Mouse (Mus musculus) heart, postnatal 4 days (tissue): ENCODE measurements at regions not wholly inside any gene's neighbourhood (a gene's known extent, or its start where the extent isn't known, plus 50 kb on each side); places are given as distances from the start of the nearest gene placed in this dataset.

Source experiments
- DNase-seq: peaks from one replicate; pipeline ENCODE4 v3.0.0; 2021

- DNase-seq, result no peak
These were observed 640.3 kb upstream of the Vstm2b start for GRCm38 (mm10) chr7:40257733-40258376.

- DNase-seq, result peak; percentile 86
These were observed 639.8 kb upstream of the Vstm2b start for GRCm38 (mm10) chr7:40258377-40258739.

- DNase-seq, result peak; percentile 74
These were observed 624.6 kb upstream of the Vstm2b start for GRCm38 (mm10) chr7:40273459-40274072.

- no peak for DNase-seq
These were observed 623.0 kb upstream of the Vstm2b start for GRCm38 (mm10) chr7:40275078-40275477.

- DNase-seq, result no peak
These were observed 622.5 kb upstream of the Vstm2b start for GRCm38 (mm10) chr7:40275658-40276057.

GRCm38 (mm10) chr7:40276116-40276515, 622.0 kb upstream of the Vstm2b start:
- no peak for DNase-seq

GRCm38 (mm10) chr7:40290166-40290565, 608.0 kb upstream of the Vstm2b start:
- no peak for DNase-seq

- peak; percentile 15 for DNase-seq
These were observed 587.6 kb upstream of the Vstm2b start for GRCm38 (mm10) chr7:40310558-40310957.

GRCm38 (mm10) chr7:40321171-40321570, 577.0 kb upstream of the Vstm2b start:
- no peak for DNase-seq

- DNase-seq, result peak; percentile 10
These were observed 572.9 kb upstream of the Vstm2b start for GRCm38 (mm10) chr7:40325188-40325705.

- DNase-seq, result peak; percentile 16
These were observed 565.7 kb upstream of the Vstm2b start for GRCm38 (mm10) chr7:40332455-40332854.

- DNase-seq, result no peak
These were observed 545.8 kb upstream of the Vstm2b start for GRCm38 (mm10) chr7:40352306-40352705.

- no peak for DNase-seq
These were observed 535.4 kb upstream of the Vstm2b start for GRCm38 (mm10) chr7:40362719-40363118.

GRCm38 (mm10) chr7:40372713-40373112, 525.4 kb upstream of the Vstm2b start:
- no peak for DNase-seq

- DNase-seq, result no peak
These were observed 520.3 kb upstream of the Vstm2b start for GRCm38 (mm10) chr7:40377839-40378238.

GRCm38 (mm10) chr7:40381244-40381643, 516.9 kb upstream of the Vstm2b start:
- no peak for DNase-seq

GRCm38 (mm10) chr7:40388152-40388551, 510.0 kb upstream of the Vstm2b start:
- DNase-seq, result no peak

GRCm38 (mm10) chr7:40389795-40390194, 508.3 kb upstream of the Vstm2b start:
- DNase-seq, result no peak

- DNase-seq, result no peak
These were observed 507.2 kb upstream of the Vstm2b start for GRCm38 (mm10) chr7:40390927-40391326.

GRCm38 (mm10) chr7:40391626-40392025, 506.5 kb upstream of the Vstm2b start:
- no peak for DNase-seq

GRCm38 (mm10) chr7:40392207-40392606, 505.9 kb upstream of the Vstm2b start:
- no peak for DNase-seq

GRCm38 (mm10) chr7:40392699-40393098, 505.4 kb upstream of the Vstm2b start:
- no peak for DNase-seq

- DNase-seq, result no peak
These were observed 499.9 kb upstream of the Vstm2b start for GRCm38 (mm10) chr7:40398266-40398665.

GRCm38 (mm10) chr7:40419332-40419731, 478.8 kb upstream of the Vstm2b start:
- DNase-seq, result no peak
